Mouse (Mus musculus) mouse trophoblast stem cell (cell line): ENCODE results near the gene Ryr1.

Experiments used
- in situ Hi-C, 2 experiments: fragments of 300-500 bp; cut with MseI, MboI; formaldehyde crosslinking; loops; 2 replicates in 1 of 2; 3 replicates in 1 of 2; pipeline ENCODE4 v1.15.1; 2025

Ryr1 gene

GRCm38 (mm10) chr7:29037261-29037660 lies 87.7 kb downstream of the Ryr1 start:
- in situ Hi-C loops, result no loop called here

- in situ Hi-C loops, result no loop called here
Observed at GRCm38 (mm10) chr7:29032685-29033084, 92.3 kb downstream of the Ryr1 start.

GRCm38 (mm10) chr7:29031641-29032040 lies 93.3 kb downstream of the Ryr1 start:
- in situ Hi-C loops, result no loop called here

GRCm38 (mm10) chr7:29029690-29030656 lies 95.0 kb downstream of the Ryr1 start:
- in situ Hi-C loops, result loop anchor here in 1 of 2 experiments (5.0 kb wide), 1 partner anchor 38 kb away; no protein-coding TSS in a partner anchor

- in situ Hi-C loops, result loop anchor here in 1 of 2 experiments (5.0 kb wide), 1 partner anchor 36 kb away; no protein-coding TSS in a partner anchor
Observed at GRCm38 (mm10) chr7:29028761-29029160, 96.2 kb downstream of the Ryr1 start.

GRCm38 (mm10) chr7:29026811-29027210 lies 98.2 kb downstream of the Ryr1 start:
- in situ Hi-C loops, result loop anchor here in 1 of 2 experiments (5.0 kb wide), 1 partner anchor 35 kb away; no protein-coding TSS in a partner anchor

- in situ Hi-C loops, result loop anchor here in 1 of 2 experiments (5.0 kb wide), 1 partner anchor 34 kb away; no protein-coding TSS in a partner anchor
Observed at GRCm38 (mm10) chr7:29026195-29026594, 98.8 kb downstream of the Ryr1 start.

- in situ Hi-C loops, result loop anchor here in 1 of 2 experiments (5.0 kb wide), 1 partner anchor 33 kb away; no protein-coding TSS in a partner anchor
Observed at GRCm38 (mm10) chr7:29025566-29025965, 99.4 kb downstream of the Ryr1 start.

- in situ Hi-C loops, result no loop called here
Observed at GRCm38 (mm10) chr7:29023514-29023913, 101.5 kb downstream of the Ryr1 start.

GRCm38 (mm10) chr7:29022479-29022878 lies 102.5 kb downstream of the Ryr1 start:
- in situ Hi-C loops, result no loop called here

- in situ Hi-C loops, result no loop called here
Observed at GRCm38 (mm10) chr7:29019447-29020220, 105.3 kb downstream of the Ryr1 start.

- in situ Hi-C loops, result no loop called here
Observed at GRCm38 (mm10) chr7:29017222-29017621, 107.8 kb downstream of the Ryr1 start.

GRCm38 (mm10) chr7:29016440-29016839 lies 108.5 kb downstream of the Ryr1 start:
- in situ Hi-C loops, result no loop called here

- in situ Hi-C loops, result no loop called here
Observed at GRCm38 (mm10) chr7:29014984-29015383, 110.0 kb downstream of the Ryr1 start.

- in situ Hi-C loops, result no loop called here
Observed at GRCm38 (mm10) chr7:29008714-29009113, 116.3 kb downstream of the Ryr1 start.

GRCm38 (mm10) chr7:29008171-29008570 lies 116.8 kb downstream of the Ryr1 start:
- in situ Hi-C loops, result no loop called here

GRCm38 (mm10) chr7:29007224-29008101 lies 117.5 kb downstream of the Ryr1 start:
- in situ Hi-C loops, result no loop called here

GRCm38 (mm10) chr7:29000651-29001605 lies 124.1 kb downstream of the Ryr1 start:
- in situ Hi-C loops, result no loop called here

GRCm38 (mm10) chr7:28993402-28993801 lies 131.6 kb downstream of the Ryr1 start:
- in situ Hi-C loops, result loop anchor here in 1 of 2 experiments (5.0 kb wide), 1 partner anchor 34 kb away; no protein-coding TSS in a partner anchor

- in situ Hi-C loops, result loop anchor here in 1 of 2 experiments (5.0 kb wide), 1 partner anchor 34 kb away; no protein-coding TSS in a partner anchor
Observed at GRCm38 (mm10) chr7:28992997-28993396, 132.0 kb downstream of the Ryr1 start.
